Mouse (Mus musculus): ENCODE data around the gene Dab1. TPM values are rescaled to one million over a fixed set of nuclear protein-coding genes. Genes with fewer than 3 reads are reported as not detected.

Dab1 gene
- total and polyA plus RNA-seq, 2 experiments: 0.02 to 0.09 TPM

- Histone ChIP-seq H3K27ac (replicated peaks; ENCODE audit: insufficient read depth, low read depth, low read length) (no peak overlapping the region), H3K4me3 (ENCODE audit: insufficient read depth, low read depth, low read length) (no peak overlapping the region), H3K4me1 (ENCODE audit: control insufficient read depth, insufficient read depth, low read length) (peaks cover 9% of the 10 kb centered on the region), H3K36me3 (ENCODE audit: control insufficient read depth, insufficient read depth, low read length) (no peaks in the 10 kb centered on the region), H3K9ac (ENCODE audit: low read depth, low read length) (no peak overlapping the region), H3K27me3 (ENCODE audit: control insufficient read depth, insufficient read depth, low read length) (no peaks in the 10 kb centered on the region), H3K79me2 (ENCODE audit: control insufficient read depth, insufficient read depth, low read length) (no peaks in the 10 kb centered on the region)
- no peak for TF ChIP-seq POLR2A (IDR thresholded peaks at IDR 0.05; ENCODE audit: extremely low read depth, insufficient read depth, low read length)
- no peak for TF ChIP-seq CTCF (IDR thresholded peaks at IDR 0.05; ENCODE audit: low read depth, low read length)
- peak; percentile 64 for DNase-seq (ENCODE audit: extremely low read depth, low read depth, low spot score)
- 22% methylated on average over 9 of the region's 9 CpGs for WGBS
Measured at GRCm38 (mm10) chr4:104211531-104212455, 592.6 kb downstream of the Dab1 start.

- no peak overlapping the region for H3K4me3 ChIP-seq (ENCODE audit: insufficient read depth, low read depth, low read length)
- H3K27me3 ChIP-seq (ENCODE audit: control insufficient read depth, insufficient read depth, low read length): no peaks in the 10 kb centered on the region
- peaks cover 16% of the 10 kb centered on the region for H3K4me1 ChIP-seq (ENCODE audit: control insufficient read depth, insufficient read depth, low read length)
- H3K27ac ChIP-seq (replicated peaks; ENCODE audit: insufficient read depth, low read depth, low read length): no peak overlapping the region
- H3K36me3 ChIP-seq (ENCODE audit: control insufficient read depth, insufficient read depth, low read length): no peaks in the 10 kb centered on the region
- no peaks in the 10 kb centered on the region for H3K79me2 ChIP-seq (ENCODE audit: control insufficient read depth, insufficient read depth, low read length)
- DNase-seq (ENCODE audit: extremely low read depth, low read depth, low spot score): no peak
- no peak overlapping the region for H3K9ac ChIP-seq (ENCODE audit: low read depth, low read length)
- 87% methylated on average over 7 of the region's 7 CpGs for WGBS
- TF ChIP-seq POLR2A (IDR thresholded peaks at IDR 0.05; ENCODE audit: extremely low read depth, insufficient read depth, low read length) (no peak), CTCF (IDR thresholded peaks at IDR 0.05; ENCODE audit: low read depth, low read length) (no peak)
Measured at GRCm38 (mm10) chr4:104214724-104215123, 595.6 kb downstream of the Dab1 start.

GRCm38 (mm10) chr4:104217336-104217735 lies 598.2 kb downstream of the Dab1 start:
- TF ChIP-seq CTCF (IDR thresholded peaks at IDR 0.05; ENCODE audit: low read depth, low read length) (no peak), POLR2A (IDR thresholded peaks at IDR 0.05; ENCODE audit: extremely low read depth, insufficient read depth, low read length) (no peak)
- no peaks in the 10 kb centered on the region for H3K27me3 ChIP-seq (ENCODE audit: control insufficient read depth, insufficient read depth, low read length)
- no peak for DNase-seq (ENCODE audit: extremely low read depth, low read depth, low spot score)
- H3K27ac ChIP-seq (replicated peaks; ENCODE audit: insufficient read depth, low read depth, low read length): no peak overlapping the region
- no peaks in the 10 kb centered on the region for H3K36me3 ChIP-seq (ENCODE audit: control insufficient read depth, insufficient read depth, low read length)
- no peak overlapping the region for H3K9ac ChIP-seq (ENCODE audit: low read depth, low read length)
- H3K4me1 ChIP-seq (ENCODE audit: control insufficient read depth, insufficient read depth, low read length): peaks cover 8% of the 10 kb centered on the region
- 81% methylated on average over 4 of the region's 4 CpGs for WGBS
- H3K79me2 ChIP-seq (ENCODE audit: control insufficient read depth, insufficient read depth, low read length): no peaks in the 10 kb centered on the region
- H3K4me3 ChIP-seq (ENCODE audit: insufficient read depth, low read depth, low read length): no peak overlapping the region

- Histone ChIP-seq H3K27me3 (ENCODE audit: control insufficient read depth, insufficient read depth, low read length) (no peaks in the 10 kb centered on the region), H3K79me2 (ENCODE audit: control insufficient read depth, insufficient read depth, low read length) (no peaks in the 10 kb centered on the region), H3K27ac (replicated peaks; ENCODE audit: insufficient read depth, low read depth, low read length) (peak overlapping the region; percentile 15; the same call in 1 of the 2 replicates), H3K36me3 (ENCODE audit: control insufficient read depth, insufficient read depth, low read length) (no peaks in the 10 kb centered on the region), H3K4me3 (ENCODE audit: insufficient read depth, low read depth, low read length) (no peak overlapping the region), H3K4me1 (ENCODE audit: control insufficient read depth, insufficient read depth, low read length) (peaks cover 6% of the 10 kb centered on the region), H3K9ac (ENCODE audit: low read depth, low read length) (no peak overlapping the region)
- DNase-seq (ENCODE audit: extremely low read depth, low read depth, low spot score): peak; percentile 96
- TF ChIP-seq POLR2A (IDR thresholded peaks at IDR 0.05; ENCODE audit: extremely low read depth, insufficient read depth, low read length): no peak
- TF ChIP-seq CTCF (IDR thresholded peaks at IDR 0.05; ENCODE audit: low read depth, low read length): no peak
- WGBS: 13% methylated on average over 6 of the region's 6 CpGs
Measured at GRCm38 (mm10) chr4:104218765-104219164, 599.6 kb downstream of the Dab1 start.

GRCm38 (mm10) chr4:104220099-104220498 lies 600.9 kb downstream of the Dab1 start:
- H3K4me1 ChIP-seq (ENCODE audit: control insufficient read depth, insufficient read depth, low read length): peaks cover 6% of the 10 kb centered on the region
- no peaks in the 10 kb centered on the region for H3K79me2 ChIP-seq (ENCODE audit: control insufficient read depth, insufficient read depth, low read length)
- H3K36me3 ChIP-seq (ENCODE audit: control insufficient read depth, insufficient read depth, low read length): no peaks in the 10 kb centered on the region
- no peak for DNase-seq (ENCODE audit: extremely low read depth, low read depth, low spot score)
- no peak overlapping the region for H3K9ac ChIP-seq (ENCODE audit: low read depth, low read length)
- WGBS: 66% methylated on average over 3 of the region's 3 CpGs
- no peak overlapping the region for H3K4me3 ChIP-seq (ENCODE audit: insufficient read depth, low read depth, low read length)
- no peak overlapping the region for H3K27ac ChIP-seq (replicated peaks; ENCODE audit: insufficient read depth, low read depth, low read length)
- no peaks in the 10 kb centered on the region for H3K27me3 ChIP-seq (ENCODE audit: control insufficient read depth, insufficient read depth, low read length)
- no peak for TF ChIP-seq POLR2A (IDR thresholded peaks at IDR 0.05; ENCODE audit: extremely low read depth, insufficient read depth, low read length)
- TF ChIP-seq CTCF (IDR thresholded peaks at IDR 0.05; ENCODE audit: low read depth, low read length): no peak

- Histone ChIP-seq H3K4me1 (ENCODE audit: control insufficient read depth, insufficient read depth, low read length) (peaks cover 7% of the 10 kb centered on the region), H3K9ac (ENCODE audit: low read depth, low read length) (no peak overlapping the region), H3K79me2 (ENCODE audit: control insufficient read depth, insufficient read depth, low read length) (no peaks in the 10 kb centered on the region), H3K27ac (replicated peaks; ENCODE audit: insufficient read depth, low read depth, low read length) (no peak overlapping the region), H3K4me3 (ENCODE audit: insufficient read depth, low read depth, low read length) (no peak overlapping the region), H3K27me3 (ENCODE audit: control insufficient read depth, insufficient read depth, low read length) (no peaks in the 10 kb centered on the region), H3K36me3 (ENCODE audit: control insufficient read depth, insufficient read depth, low read length) (no peaks in the 10 kb centered on the region)
- WGBS: 16% methylated on average over 3 of the region's 3 CpGs
- no peak for TF ChIP-seq CTCF (IDR thresholded peaks at IDR 0.05; ENCODE audit: low read depth, low read length)
- TF ChIP-seq POLR2A (IDR thresholded peaks at IDR 0.05; ENCODE audit: extremely low read depth, insufficient read depth, low read length): no peak
- DNase-seq (ENCODE audit: extremely low read depth, low read depth, low spot score): peak; percentile 99
Measured at GRCm38 (mm10) chr4:104229296-104229695, 610.1 kb downstream of the Dab1 start.
